Mouse (Mus musculus) v-Abl transformed pro-B cells (cell line): Measurements from ENCODE around the gene Ero1l.

ENCODE experiments used
- in situ Hi-C, 2 experiments: fragments of 400-800 bp; cut with MboI; formaldehyde crosslinking; loops; one replicate each; pipeline ENCODE4 v1.15.1; 2025; ENCODE audit not compliant: unreplicated experiment in 2 of 2

Gene Ero1l

GRCm38 (mm10) chr14:45318426-45319236 is at the start of gene Ero1l:
Gene Ero1l (minus strand): TSS chr14:45318771.
- in situ Hi-C loops = no loop called here

GRCm38 (mm10) chr14:45365196-45365587 is 46.6 kb upstream of the Ero1l start:
- in situ Hi-C loops = no loop called here

DNA sequence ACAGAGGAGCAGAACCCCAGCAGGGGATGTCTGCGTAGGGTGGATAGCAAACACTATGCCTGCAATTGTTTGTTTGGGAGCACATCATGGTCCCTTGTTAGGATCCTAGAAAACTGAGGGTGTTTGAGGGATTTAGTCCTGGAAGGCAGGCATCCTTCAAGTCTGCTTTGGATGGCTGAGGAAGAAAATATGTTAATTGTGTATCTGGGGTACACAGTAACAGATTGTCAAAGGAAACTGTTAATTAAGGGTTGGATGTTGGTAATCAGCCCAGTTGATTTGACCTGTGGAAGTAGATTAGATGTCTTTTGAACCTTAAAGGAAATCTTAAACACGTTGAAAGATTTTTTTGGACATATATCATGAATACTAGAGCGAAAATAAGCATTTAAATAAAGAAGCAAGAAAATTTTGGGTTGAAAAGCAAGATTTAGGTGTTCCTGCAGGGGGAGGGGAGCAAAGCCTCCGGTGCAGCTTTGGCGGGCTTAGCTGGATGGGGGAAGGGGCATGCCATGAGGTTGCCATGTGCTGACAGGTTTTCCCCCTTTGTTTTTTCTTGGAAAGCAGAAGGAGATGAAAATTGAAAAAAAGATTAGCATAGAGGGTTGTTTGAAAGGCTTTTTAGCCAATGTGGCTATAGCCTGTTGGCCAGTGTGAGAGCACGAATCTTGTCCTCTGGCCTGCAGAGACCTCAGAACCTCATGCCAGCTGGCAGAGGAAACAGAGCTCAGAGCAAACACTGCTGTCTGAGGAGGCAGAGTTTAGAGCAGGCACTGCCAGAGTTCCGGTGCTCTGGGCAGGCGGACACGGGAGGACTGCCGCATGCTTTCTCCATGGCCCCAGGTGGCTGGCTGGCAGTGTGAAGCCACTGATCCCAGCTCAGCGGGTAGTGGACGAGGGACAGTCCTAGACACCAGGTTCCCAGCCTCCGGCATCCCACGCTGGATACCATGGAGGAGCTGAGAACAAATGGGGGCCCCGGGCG is 45.9 kb upstream of the Ero1l start:
- in situ Hi-C loops = no loop called here

GRCm38 (mm10) chr14:45350931-45351859 is 32.6 kb upstream of the Ero1l start, which contains the start of gene Styx:
Gene Styx (plus strand): TSS chr14:45351093.
- in situ Hi-C loops = no loop called here

DNA sequence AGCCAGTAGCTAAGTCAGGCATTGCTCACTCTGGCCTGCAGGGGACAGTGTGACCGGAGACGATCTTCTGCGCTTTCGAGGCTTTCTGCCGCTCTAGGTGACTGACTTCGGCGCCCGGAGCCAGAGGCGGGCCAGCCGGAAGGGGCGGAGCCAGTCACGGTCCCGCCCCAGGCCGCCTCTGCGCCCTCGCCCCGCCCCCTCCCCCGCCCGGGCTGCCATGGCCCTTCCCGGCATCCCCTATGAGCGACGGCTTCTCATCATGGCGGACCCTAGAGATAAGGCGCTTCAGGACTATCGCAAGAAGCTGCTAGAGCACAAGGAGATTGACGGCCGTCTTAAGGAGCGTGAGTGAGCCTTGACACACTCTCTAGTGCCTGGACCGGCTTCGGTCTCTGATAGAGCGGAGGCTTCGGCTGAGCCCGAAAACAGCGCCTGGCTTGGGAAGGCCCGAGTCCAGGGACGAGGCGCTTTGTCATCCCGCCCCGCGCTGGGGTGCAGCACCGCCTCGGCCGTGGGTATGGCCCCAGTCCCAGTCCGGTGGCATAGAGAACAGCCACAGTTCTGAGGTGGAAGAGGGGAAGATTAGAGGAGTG is 11.1 kb upstream of the Ero1l start, which contains the start of gene Psmc6:
Gene Psmc6, plus strand, starts transcription at position 200 of the 593 bp plus-strand sequence.
- in situ Hi-C loops = loop anchor here (10.0 to 25.0 kb wide), 2 partner anchors 115 to 1958 kb away; partner anchors contain the start of genes Gpr137c (in 1 of the 2), Mapk1ip1l (in 1 of the 2), Socs4 (in 1 of the 2) and Wdhd1 (in 1 of the 2)

- in situ Hi-C loops = loop anchor here (10.0 to 25.0 kb wide), 2 partner anchors 114 to 1958 kb away; partner anchors contain the start of genes Gpr137c (in 1 of the 2), Mapk1ip1l (in 1 of the 2), Socs4 (in 1 of the 2) and Wdhd1 (in 1 of the 2)
These were observed 10.5 kb upstream of the Ero1l start for GRCm38 (mm10) chr14:45329018-45329588.

GRCm38 (mm10) chr14:45328072-45328713 is 9.6 kb upstream of the Ero1l start:
- in situ Hi-C loops = loop anchor here (10.0 to 25.0 kb wide), 2 partner anchors 113 to 1959 kb away; partner anchors contain the start of genes Gpr137c (in 1 of the 2), Mapk1ip1l (in 1 of the 2), Socs4 (in 1 of the 2) and Wdhd1 (in 1 of the 2)

DNA sequence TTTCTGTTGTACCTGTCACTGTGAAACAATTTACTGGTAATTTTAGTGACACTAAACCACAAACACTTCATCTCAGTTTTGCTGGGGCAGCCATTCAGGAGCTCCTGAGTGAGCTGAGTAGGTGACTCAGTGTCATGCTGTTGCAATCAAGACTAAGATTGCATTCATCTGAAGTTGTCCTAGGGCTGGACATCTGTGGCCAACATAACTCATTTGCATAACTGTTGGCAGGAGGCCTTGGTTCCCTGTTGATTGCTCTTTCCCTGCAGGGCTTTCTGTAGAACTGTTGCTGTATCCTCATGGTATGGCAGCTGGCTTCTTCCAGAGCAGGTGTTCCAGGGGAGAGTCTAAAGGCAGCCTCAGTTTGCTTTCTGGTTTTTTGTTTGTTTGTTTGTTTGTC is 6.9 kb upstream of the Ero1l start:
- in situ Hi-C loops = loop anchor here (10.0 to 25.0 kb wide), 2 partner anchors 111 to 1962 kb away; partner anchors contain the start of genes Gpr137c (in 1 of the 2), Mapk1ip1l (in 1 of the 2), Socs4 (in 1 of the 2) and Wdhd1 (in 1 of the 2)

DNA sequence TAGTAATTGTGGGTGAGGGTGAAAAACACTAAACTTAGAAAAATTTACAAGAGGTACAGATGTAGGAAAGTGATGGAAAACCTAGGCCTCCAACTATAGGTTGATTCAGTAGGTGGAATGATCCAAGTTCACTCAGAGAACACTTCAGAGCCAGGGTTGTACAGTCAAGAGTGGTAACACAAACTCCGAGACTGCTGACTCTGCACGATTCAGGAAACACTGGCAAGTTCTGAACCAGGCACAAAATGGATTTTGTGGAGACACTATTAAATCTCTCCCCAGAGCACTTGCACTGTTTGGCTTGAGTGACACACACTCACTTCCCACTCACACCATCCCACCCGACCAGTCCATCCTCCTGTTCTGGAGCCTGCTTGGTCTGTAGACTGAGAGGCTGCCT is 4.7 kb upstream of the Ero1l start:
- in situ Hi-C loops = loop anchor here in 1 of 2 experiments (10.0 kb wide), 1 partner anchor 109 kb away; the partner anchor contains the start of gene Gpr137c

- in situ Hi-C loops = loop anchor here in 1 of 2 experiments (10.0 kb wide), 1 partner anchor 108 kb away; the partner anchor contains the start of gene Gpr137c
These were observed 3.9 kb upstream of the Ero1l start for GRCm38 (mm10) chr14:45322450-45322849.

DNA sequence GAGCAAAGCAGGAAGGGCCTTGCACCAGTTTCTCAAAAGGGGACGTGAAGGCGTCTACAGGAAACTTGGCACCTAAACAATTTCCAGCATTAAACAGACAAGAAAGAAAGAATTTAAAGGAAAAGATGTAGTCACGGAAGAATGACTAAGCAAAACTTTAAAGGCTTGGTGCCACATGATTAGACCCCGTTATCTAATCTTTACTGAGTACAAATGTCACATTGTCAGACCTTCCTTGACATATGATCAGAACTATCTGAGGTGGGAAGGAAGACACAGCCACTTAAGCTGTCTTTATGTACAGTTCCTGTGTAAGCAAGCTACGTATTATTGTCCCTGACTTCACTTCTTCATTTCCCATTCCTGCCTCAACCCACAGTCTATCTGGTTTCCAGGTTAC is 3.1 kb upstream of the Ero1l start:
- in situ Hi-C loops = loop anchor here in 1 of 2 experiments (10.0 kb wide), 1 partner anchor 107 kb away; the partner anchor contains the start of gene Gpr137c

DNA sequence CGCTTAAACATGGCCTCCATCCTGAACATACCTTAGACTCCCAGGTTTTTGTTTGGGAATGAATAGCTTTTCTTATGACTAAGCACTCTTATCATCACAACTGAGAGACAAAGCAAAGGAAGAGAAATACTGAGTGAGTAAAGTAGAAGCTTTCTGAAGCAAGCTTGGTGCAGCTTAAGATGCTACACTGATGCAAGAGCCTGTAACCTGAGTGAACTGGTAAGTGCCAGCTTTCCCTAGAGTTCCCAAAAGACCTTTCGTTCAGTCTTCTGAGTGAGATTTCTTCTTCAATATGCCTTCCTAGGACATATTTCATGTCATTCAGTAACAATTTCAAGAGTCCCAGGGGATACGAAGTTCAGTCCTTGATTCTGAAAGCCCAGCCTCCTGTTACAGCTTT is 2.5 kb upstream of the Ero1l start:
- in situ Hi-C loops = loop anchor here in 1 of 2 experiments (10.0 kb wide), 1 partner anchor 106 kb away; the partner anchor contains the start of gene Gpr137c

DNA sequence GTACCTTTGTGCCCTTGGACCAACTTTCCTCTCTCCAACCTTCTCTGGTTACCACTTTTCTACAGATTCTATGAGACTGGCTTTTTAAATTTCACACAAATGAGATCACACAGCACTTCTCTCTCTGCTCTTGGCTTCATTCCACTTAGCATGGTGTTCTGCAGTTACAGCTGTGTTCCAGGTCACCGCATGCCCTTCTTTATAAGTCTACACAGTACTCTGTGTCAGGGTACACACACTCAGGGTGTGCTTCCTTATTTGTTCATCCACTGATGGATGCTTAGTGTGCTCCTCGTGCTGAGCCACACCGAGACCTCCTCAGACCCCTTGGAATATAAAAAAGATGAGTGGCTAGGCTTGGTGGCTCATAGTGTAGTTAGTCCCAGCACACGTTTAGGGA is 1.5 kb upstream of the Ero1l start:
- in situ Hi-C loops = loop anchor here in 1 of 2 experiments (10.0 kb wide), 1 partner anchor 105 kb away; the partner anchor contains the start of gene Gpr137c

- in situ Hi-C loops = no loop called here
These were observed 653 bp upstream of the Ero1l start for GRCm38 (mm10) chr14:45319237-45319610.

GRCm38 (mm10) chr14:45317921-45318411 is 605 bp downstream of the Ero1l start:
- in situ Hi-C loops = no loop called here

DNA sequence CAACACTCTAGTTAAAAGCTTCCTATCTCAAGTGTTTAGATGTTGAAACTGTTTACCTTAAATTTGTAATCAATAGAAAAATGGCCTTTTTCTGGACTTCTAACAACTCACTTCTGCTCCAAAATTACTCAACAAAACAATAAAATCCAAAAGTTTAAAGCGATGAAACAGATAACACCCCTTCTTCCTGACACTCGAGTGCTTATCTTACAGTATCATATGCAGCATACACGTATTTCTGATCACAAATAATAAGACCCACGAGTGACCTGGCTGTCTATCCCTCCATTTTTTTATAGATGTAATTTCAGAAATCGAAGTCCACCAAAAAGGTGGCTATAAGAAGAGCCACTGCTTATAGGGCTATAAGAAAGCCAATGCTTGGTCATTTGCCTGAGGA is 1.6 kb downstream of the Ero1l start:
- in situ Hi-C loops = no loop called here

DNA sequence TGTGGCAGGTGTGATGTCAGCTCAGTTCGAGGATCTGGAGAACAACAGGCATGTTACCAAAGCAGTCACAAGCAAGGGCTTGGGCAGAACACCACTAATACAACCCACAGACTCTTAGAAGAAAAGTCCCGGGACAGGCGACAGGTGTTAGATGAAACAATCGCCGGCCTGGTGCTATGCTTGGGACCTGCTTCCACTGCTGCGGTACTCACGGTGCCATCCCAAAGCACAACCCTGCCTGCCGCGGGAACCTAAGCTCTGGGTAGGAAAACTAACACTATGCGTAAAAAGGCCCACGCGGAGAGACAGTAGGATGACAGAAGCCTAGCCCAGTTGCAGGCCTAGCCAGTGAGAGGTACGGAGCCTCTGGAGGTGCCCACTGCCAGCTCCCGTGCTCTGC is 8.5 kb downstream of the Ero1l start:
- in situ Hi-C loops = no loop called here

DNA sequence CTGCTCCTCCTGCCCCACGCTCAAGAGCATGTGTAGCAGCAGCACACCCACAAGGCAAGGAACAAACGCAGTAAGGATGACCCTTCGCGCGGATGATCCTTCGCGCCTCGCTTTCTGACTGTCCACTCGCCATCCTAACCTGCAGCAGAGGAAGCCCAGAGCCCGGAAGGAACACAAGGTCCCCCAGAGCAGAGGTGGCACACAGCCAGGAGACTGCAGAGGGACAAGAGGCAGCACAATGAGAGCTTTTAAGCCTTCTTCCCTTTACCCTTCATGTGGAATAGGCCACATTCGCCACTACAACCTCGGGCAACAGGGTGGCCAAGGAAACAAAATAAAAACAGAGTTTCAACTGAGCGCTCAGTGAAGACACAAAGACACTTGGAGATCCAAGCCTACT is 8.9 kb downstream of the Ero1l start:
- in situ Hi-C loops = no loop called here
